Mouse (Mus musculus) neural tube, embryonic 12.5 days (tissue): ENCODE measurements around the gene Mtfr1l. TPM values are rescaled to one million over a fixed set of nuclear protein-coding genes. Genes with fewer than 3 reads are reported as not detected.
"Not testable (repeated sequence)": the region's sequence is repeated elsewhere in the genome, so short reads cannot be mapped to it uniquely, and the experiment has no call there.

Experiments
- ATAC-seq: fragments of 200-750 bp; cut with Nextera tagmentation; 2 replicates; pipeline ENCODE4 v1.8.0; 2017; ENCODE audit warnings: low read depth, mild to moderate bottlenecking, moderate TSS enrichment, moderate library complexity; ENCODE audit not compliant: low FRiP score
- H3K27ac ChIP-seq: fragments of 300-500 bp; sonication (generic); 2 replicates; pipeline ENCODE4 v1.5.1; 2016
- H3K27me3 ChIP-seq: fragments of 300-500 bp; sonication (generic); replicated peaks from 2 replicates; pipeline ENCODE4 v1.6.1; 2016; ENCODE audit warnings: mild to moderate bottlenecking
- H3K36me3 ChIP-seq: fragments of 300-500 bp; sonication (generic); 2 replicates; pipeline ENCODE4 v1.6.1; 2016; ENCODE audit warnings: mild to moderate bottlenecking
- H3K4me1 ChIP-seq: fragments of 300-500 bp; sonication (generic); 2 replicates; pipeline ENCODE4 v1.6.1; 2016
- H3K4me2 ChIP-seq: fragments of 300-500 bp; sonication (generic); replicated peaks from 2 replicates; pipeline ENCODE4 v1.6.1; 2016; ENCODE audit warnings: mild to moderate bottlenecking
- H3K4me3 ChIP-seq: fragments of 300-500 bp; sonication (generic); 2 replicates; pipeline ENCODE4 v1.5.1; 2016
- H3K9ac ChIP-seq: fragments of 300-500 bp; sonication (generic); 2 replicates; pipeline ENCODE4 v1.6.1; 2016; ENCODE audit warnings: mild to moderate bottlenecking
- H3K9me3 ChIP-seq: fragments of 300-500 bp; sonication (generic); 2 replicates; pipeline ENCODE4 v1.6.1; 2016; ENCODE audit warnings: mild to moderate bottlenecking
- WGBS: fragments of 180-500 bp; shearing (Covaris S2); methylation state at CpG from one replicate; pipeline ENCODE4 v1.1.7; 2016; 5-methylcytosine and 5-hydroxymethylcytosine counted together
- polyA plus RNA-seq: library from polyadenylated mRNA; unstranded; fragments of >200 nt; fragmentation: Nextera tagmentation; extraction: Ambion mirVana; gene quantifications from 2 replicates; pipeline ENCODE4 v1.2.1, GENCODE M21; 2016

Mtfr1l gene
- polyA plus RNA-seq, 1 experiment from 2014 or later: 138 TPM

- Histone ChIP-seq H3K27me3 (no peaks in the 10 kb centered on the region), H3K4me3 (no peak overlapping the region), H3K9ac (no peak overlapping the region), H3K9me3 (no peaks in the 10 kb centered on the region), H3K4me1 (peaks cover 11% of the 10 kb centered on the region; the same call in 1 of the 2 replicates), H3K36me3 (peaks cover 11% of the 10 kb centered on the region; the same call in 1 of the 2 replicates), H3K27ac (no peak overlapping the region), H3K4me2 (peak overlapping the region; percentile 88; the same call in 1 of the 2 replicates)
- ATAC-seq: 0 out of 2 replicates have a peak, but pooled peaks have one; percentile 27
- WGBS: 79% methylated on average over 4 of the region's 4 CpGs
These were observed 24.8 kb downstream of the Mtfr1l start for GRCm38 (mm10) chr4:134510396-134510795.

GRCm38 (mm10) chr4:134506713-134507112 is 28.5 kb downstream of the Mtfr1l start:
- Histone ChIP-seq H3K4me1 (peaks cover 3% of the 10 kb centered on the region; the same call in 1 of the 2 replicates), H3K4me3 (no peak overlapping the region), H3K27ac (no peak overlapping the region), H3K4me2 (no peak overlapping the region), H3K9me3 (no peaks in the 10 kb centered on the region), H3K27me3 (no peaks in the 10 kb centered on the region), H3K9ac (no peak overlapping the region), H3K36me3 (peaks cover 11% of the 10 kb centered on the region; the same call in 1 of the 2 replicates)
- ATAC-seq: no peak
- WGBS: 90% methylated on average over 19 of the region's 19 CpGs

- Histone ChIP-seq H3K4me2 (no peak overlapping the region), H3K27me3 (no peaks in the 10 kb centered on the region), H3K9me3 (no peaks in the 10 kb centered on the region), H3K9ac (no peak overlapping the region), H3K36me3 (peaks cover 11% of the 10 kb centered on the region; the same call in 1 of the 2 replicates), H3K4me3 (no peak overlapping the region), H3K4me1 (peaks cover 1% of the 10 kb centered on the region; the same call in 1 of the 2 replicates), H3K27ac (no peak overlapping the region)
- WGBS: 83% methylated on average over 3 of the region's 4 CpGs
- no peak for ATAC-seq
These were observed 29.1 kb downstream of the Mtfr1l start for GRCm38 (mm10) chr4:134505966-134506594.

DNA sequence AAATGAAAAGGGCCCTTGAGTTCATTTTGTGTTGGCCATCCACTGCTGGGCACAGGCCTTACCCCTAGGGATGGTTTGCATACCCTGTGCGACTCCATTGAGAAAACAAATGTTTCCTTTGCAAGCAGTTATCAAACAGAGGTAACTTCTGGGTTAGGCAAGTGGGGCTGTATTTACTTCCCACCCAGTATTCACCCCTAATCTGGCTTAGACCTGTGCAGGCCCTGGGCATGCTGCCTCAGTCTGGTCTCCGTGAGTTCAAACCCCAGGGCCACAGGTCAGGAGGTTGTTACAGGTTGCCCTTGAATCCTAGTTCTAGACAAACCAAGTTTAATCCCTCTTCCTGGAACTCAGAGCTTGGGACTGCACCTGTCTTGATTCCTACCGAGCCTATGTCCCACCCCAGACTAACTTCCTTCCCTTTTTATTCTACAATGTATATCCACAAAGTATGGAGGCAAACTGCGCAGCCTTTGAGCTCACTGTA is 29.8 kb downstream of the Mtfr1l start:
- Histone ChIP-seq H3K9me3 (no peaks in the 10 kb centered on the region), H3K4me2 (no peak overlapping the region), H3K36me3 (peaks cover 11% of the 10 kb centered on the region; the same call in 1 of the 2 replicates), H3K4me1 (no peaks in the 10 kb centered on the region), H3K27me3 (no peaks in the 10 kb centered on the region), H3K27ac (no peak overlapping the region), H3K9ac (no peak overlapping the region), H3K4me3 (no peak overlapping the region)
- 94% methylated on average over 4 of the region's 4 CpGs for WGBS
- no peak for ATAC-seq

GRCm38 (mm10) chr4:134503686-134504357 is 31.4 kb downstream of the Mtfr1l start:
- H3K9me3 ChIP-seq: no peaks in the 10 kb centered on the region
- WGBS: 77% methylated on average over 4 of the region's 4 CpGs
- H3K27ac ChIP-seq: no peak overlapping the region
- no peak overlapping the region for H3K4me2 ChIP-seq
- H3K36me3 ChIP-seq: peaks cover 11% of the 10 kb centered on the region; the same call in 1 of the 2 replicates
- no peak for ATAC-seq
- no peaks in the 10 kb centered on the region for H3K27me3 ChIP-seq
- H3K4me3 ChIP-seq: no peak overlapping the region
- H3K4me1 ChIP-seq: no peaks in the 10 kb centered on the region
- no peak overlapping the region for H3K9ac ChIP-seq

GRCm38 (mm10) chr4:134501095-134501494 is 34.1 kb downstream of the Mtfr1l start:
- no peak overlapping the region for H3K4me2 ChIP-seq
- no peak overlapping the region for H3K27ac ChIP-seq
- no peak overlapping the region for H3K4me3 ChIP-seq
- 94% methylated on average over 6 of the region's 6 CpGs for WGBS
- no peaks in the 10 kb centered on the region for H3K36me3 ChIP-seq
- H3K27me3 ChIP-seq: 0 out of 2 replicates have a peak, but pooled peaks cover under 1% of the 10 kb centered on the region
- H3K4me1 ChIP-seq: peaks cover 15% of the 10 kb centered on the region
- no peak for ATAC-seq
- no peak overlapping the region for H3K9ac ChIP-seq
- H3K9me3 ChIP-seq: no peaks in the 10 kb centered on the region

- H3K9me3 ChIP-seq, H3K27ac ChIP-seq, H3K27me3 ChIP-seq, H3K9ac ChIP-seq, ATAC-seq, H3K36me3 ChIP-seq, H3K4me2 ChIP-seq, H3K4me3 ChIP-seq: not testable (repeated sequence)
- H3K4me1 ChIP-seq: peaks cover 15% of the 10 kb centered on the region
- 88% methylated on average over 6 of the region's 6 CpGs for WGBS
These were observed 36.2 kb downstream of the Mtfr1l start for GRCm38 (mm10) chr4:134498983-134499382.

DNA sequence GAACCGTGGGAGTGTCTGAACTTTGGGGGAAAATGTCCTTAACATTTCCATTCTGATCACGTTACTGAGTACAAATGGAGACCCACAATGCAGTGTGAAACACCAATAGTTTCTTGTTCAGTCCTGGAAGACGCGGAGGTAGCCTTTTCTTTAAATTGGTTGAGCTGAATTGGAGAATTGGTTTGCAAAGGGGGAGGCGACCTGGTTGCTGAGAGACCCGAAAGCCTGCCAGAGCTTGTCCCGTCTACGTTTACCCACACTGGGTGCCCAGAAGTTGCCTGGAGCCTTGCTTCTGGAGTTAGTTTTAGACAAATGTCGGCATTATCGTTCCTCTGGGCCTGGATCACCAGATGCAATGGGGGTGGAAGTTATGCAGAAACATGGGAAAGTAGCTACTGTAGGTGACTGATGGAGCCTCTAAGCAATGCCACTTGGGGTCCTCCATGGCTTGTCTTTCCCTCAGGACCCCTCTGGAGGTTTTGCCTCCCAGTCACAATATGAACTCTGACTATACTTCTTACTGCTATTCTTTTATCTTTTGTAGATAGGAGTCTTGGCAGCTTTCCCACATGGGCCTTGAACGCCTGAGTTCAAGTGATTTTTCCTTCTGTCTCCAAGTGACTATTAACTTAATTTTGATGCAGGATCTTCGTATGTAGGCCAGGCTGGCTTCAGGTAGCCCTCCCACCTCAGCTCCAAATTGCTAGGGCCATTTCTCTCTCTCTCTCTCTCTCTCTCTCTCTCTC is 37.0 kb downstream of the Mtfr1l start:
- peaks cover 15% of the 10 kb centered on the region for H3K4me1 ChIP-seq
- ATAC-seq: no peak
- 0 out of 2 replicates have a peak, but pooled peaks cover 3% of the 10 kb centered on the region for H3K27me3 ChIP-seq
- 76% methylated on average over 12 of the region's 12 CpGs for WGBS
- no peak overlapping the region for H3K27ac ChIP-seq
- no peaks in the 10 kb centered on the region for H3K9me3 ChIP-seq
- no peak overlapping the region for H3K4me3 ChIP-seq
- no peaks in the 10 kb centered on the region for H3K36me3 ChIP-seq
- H3K9ac ChIP-seq: no peak overlapping the region
- peak overlapping the region; percentile 99 for H3K4me2 ChIP-seq

GRCm38 (mm10) chr4:134497223-134497622 is 38.0 kb downstream of the Mtfr1l start:
- Histone ChIP-seq H3K27me3 (0 out of 2 replicates have a peak, but pooled peaks cover 3% of the 10 kb centered on the region), H3K9ac (peak overlapping the region; percentile 72), H3K4me3 (peak overlapping the region; percentile 54), H3K36me3 (no peaks in the 10 kb centered on the region), H3K4me1 (peaks cover 15% of the 10 kb centered on the region), H3K9me3 (no peaks in the 10 kb centered on the region), H3K4me2 (peak overlapping the region; percentile 99), H3K27ac (no peak overlapping the region)
- ATAC-seq: 0 out of 2 replicates have a peak, but pooled peaks have one; percentile 33
- 10% methylated on average over 6 of the region's 6 CpGs for WGBS

DNA sequence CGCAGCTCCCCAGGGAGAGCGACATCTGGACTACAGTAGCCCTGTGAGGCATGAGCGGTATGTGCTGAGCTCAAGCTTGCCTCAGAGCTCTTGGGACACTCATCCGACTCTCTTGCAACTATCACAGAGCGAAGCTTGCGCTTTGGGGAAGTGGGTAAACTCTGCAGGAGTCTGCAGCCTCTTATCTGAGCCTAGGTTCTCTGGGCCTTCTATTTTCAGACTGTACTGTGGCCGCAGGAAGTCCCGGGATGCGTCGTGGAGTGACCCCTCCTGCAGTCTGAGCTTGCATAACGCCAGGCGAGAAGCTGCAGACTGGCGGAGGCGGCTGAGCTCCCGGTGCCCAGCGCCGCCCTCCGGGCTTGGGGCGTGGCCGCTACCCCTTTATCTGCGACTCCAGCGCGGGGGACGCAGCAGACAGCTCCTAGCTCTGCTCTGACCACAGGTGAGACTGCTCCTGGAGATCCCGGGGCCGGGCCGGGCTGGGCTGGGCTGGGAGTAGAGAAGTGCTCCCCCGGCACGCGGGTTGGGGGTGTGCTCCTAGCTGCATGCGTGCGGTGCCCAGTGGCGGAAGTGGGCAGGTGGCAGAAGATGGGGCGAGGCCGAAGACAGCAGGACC is 38.5 kb downstream of the Mtfr1l start, which contains the start of gene Paqr7:
Gene Paqr7, plus strand, starts transcription at position 103 of the 616 bp plus-strand sequence.
- peak within 1 kb of the TSS; percentile 72 for H3K9ac ChIP-seq
- H3K9me3 ChIP-seq: no peaks in the 10 kb centered on the region
- H3K27ac ChIP-seq: no peak within 1 kb of the TSS
- peak within 1 kb of the TSS; percentile 99 for H3K4me2 ChIP-seq
- H3K4me3 ChIP-seq: peak within 1 kb of the TSS; percentile 54
- 3% methylated on average over 35 of the region's 35 CpGs for WGBS
- H3K36me3 ChIP-seq: no peaks in the 10 kb centered on the region
- ATAC-seq: peak; percentile 29
- H3K27me3 ChIP-seq: 0 out of 2 replicates have a peak, but pooled peaks cover 3% of the 10 kb centered on the region
- peaks cover 15% of the 10 kb centered on the region for H3K4me1 ChIP-seq

- no peak overlapping the region for H3K27ac ChIP-seq
- H3K9ac ChIP-seq: no peak overlapping the region
- H3K36me3 ChIP-seq: no peaks in the 10 kb centered on the region
- peaks cover 15% of the 10 kb centered on the region for H3K4me1 ChIP-seq
- H3K4me3 ChIP-seq: no peak overlapping the region
- no peaks in the 10 kb centered on the region for H3K9me3 ChIP-seq
- no peak for ATAC-seq
- no peak overlapping the region for H3K4me2 ChIP-seq
- WGBS: 73% methylated on average over 5 of the region's 5 CpGs
- 0 out of 2 replicates have a peak, but pooled peaks cover 3% of the 10 kb centered on the region for H3K27me3 ChIP-seq
These were observed 39.7 kb downstream of the Mtfr1l start for GRCm38 (mm10) chr4:134495546-134495923.
